Mouse (Mus musculus): ENCODE results near the gene Gpr149. TPM values are rescaled to one million over a fixed set of nuclear protein-coding genes. Genes with fewer than 3 reads are reported as not detected.

Gpr149 gene
- total RNA-seq, 2 experiments from 2014 or later, result not detected

Other genes with a start within 250 kb of the Gpr149 start
- 36.8 and 44.5 TPM in 2 replicates for gene Dhx36, start 98.1 kb downstream of the Gpr149 start, total RNA-seq (2014; fragmentation: Nextera tagmentation)
- 41.2 and 52.7 TPM in 2 replicates for gene Dhx36, start 98.1 kb downstream of the Gpr149 start, total RNA-seq (2017)